Mouse (Mus musculus) layer of hippocampus, adult 2 months (tissue): ENCODE data around the gene Sh3pxd2b. TPM values are rescaled to one million over a fixed set of nuclear protein-coding genes. Genes with fewer than 3 reads are reported as not detected.

Source experiments
- DNase-seq, 2 experiments: peaks; one replicate each; pipeline ENCODE4 v3.0.0; 2022; ENCODE audit warnings: low spot score in 2 of 2
- H3K27ac ChIP-seq: fragments of 200-600 bp; 2 replicates; pipeline ENCODE4 v1.8.1; 2022
- H3K4me3 ChIP-seq: fragments of 200-600 bp; 2 replicates; pipeline ENCODE4 v1.8.1; 2022; ENCODE audit warnings: mild to moderate bottlenecking
- CTCF ChIP-seq: fragments of 200-600 bp; conservative IDR thresholded peaks from 2 replicates; pipeline ENCODE4 v1.8.1; 2022; ENCODE audit warnings: antibody characterized with exemption, mild to moderate bottlenecking, moderate library complexity
- total RNA-seq, 2 experiments: library from RNA; stranded (reverse); gene quantifications; 2 replicates each; pipeline ENCODE4 v1.2.3; 2021

The Sh3pxd2b gene
- total RNA-seq, 2 experiments from 2014 or later = 10.2 to 11.1 TPM

- TF ChIP-seq CTCF = no peak
- no peak overlapping the region for H3K4me3 ChIP-seq
- 0 out of 2 replicates have a peak overlapping the region, but pooled peaks have one; percentile 28 for H3K27ac ChIP-seq
- no peak for DNase-seq
Observed at GRCm38 (mm10) chr11:32367056-32367455, 19.4 kb downstream of the Sh3pxd2b start.

GRCm38 (mm10) chr11:32368986-32369385, 21.4 kb downstream of the Sh3pxd2b start:
- Histone ChIP-seq H3K27ac (no peak overlapping the region), H3K4me3 (no peak overlapping the region)
- TF ChIP-seq CTCF = no peak
- DNase-seq = no peak

- Histone ChIP-seq H3K27ac (no peak overlapping the region), H3K4me3 (no peak overlapping the region)
- DNase-seq = no peak
- no peak for TF ChIP-seq CTCF
Observed at GRCm38 (mm10) chr11:32370881-32371280, 23.3 kb downstream of the Sh3pxd2b start.

- no peak for DNase-seq
- Histone ChIP-seq H3K4me3 (no peak overlapping the region), H3K27ac (no peak overlapping the region)
- TF ChIP-seq CTCF = no peak
Observed at GRCm38 (mm10) chr11:32373266-32374026, 25.8 kb downstream of the Sh3pxd2b start.

- TF ChIP-seq CTCF = no peak
- H3K27ac ChIP-seq = no peak overlapping the region
- no peak for DNase-seq
- no peak overlapping the region for H3K4me3 ChIP-seq
Observed at GRCm38 (mm10) chr11:32374027-32374589, 26.5 kb downstream of the Sh3pxd2b start.

GRCm38 (mm10) chr11:32375104-32375535, 27.5 kb downstream of the Sh3pxd2b start:
- peak; percentile 46; the same call in 1 of the 2 replicates for TF ChIP-seq CTCF
- DNase-seq = no peak
- Histone ChIP-seq H3K4me3 (no peak overlapping the region), H3K27ac (no peak overlapping the region)

GRCm38 (mm10) chr11:32376086-32376485, 28.5 kb downstream of the Sh3pxd2b start:
- H3K27ac ChIP-seq = no peak overlapping the region
- no peak for TF ChIP-seq CTCF
- H3K4me3 ChIP-seq = no peak overlapping the region
- DNase-seq = no peak

GRCm38 (mm10) chr11:32379910-32380309, 32.3 kb downstream of the Sh3pxd2b start:
- Histone ChIP-seq H3K4me3 (no peak overlapping the region), H3K27ac (no peak overlapping the region)
- no peak for TF ChIP-seq CTCF
- no peak for DNase-seq

- Histone ChIP-seq H3K27ac (peak overlapping the region; percentile 57), H3K4me3 (no peak overlapping the region)
- no peak for TF ChIP-seq CTCF
- DNase-seq = peak; percentile 45 to 51
Observed at GRCm38 (mm10) chr11:32383341-32384134, 35.9 kb downstream of the Sh3pxd2b start.

GRCm38 (mm10) chr11:32384135-32384801, 36.6 kb downstream of the Sh3pxd2b start:
- no peak for TF ChIP-seq CTCF
- no peak overlapping the region for H3K4me3 ChIP-seq
- DNase-seq = no peak
- peak overlapping the region; percentile 57 for H3K27ac ChIP-seq

- DNase-seq = no peak
- no peak for TF ChIP-seq CTCF
- no peak overlapping the region for H3K27ac ChIP-seq
- no peak overlapping the region for H3K4me3 ChIP-seq
Observed at GRCm38 (mm10) chr11:32386043-32386442, 38.4 kb downstream of the Sh3pxd2b start.

GRCm38 (mm10) chr11:32388064-32388463, 40.4 kb downstream of the Sh3pxd2b start:
- no peak for TF ChIP-seq CTCF
- Histone ChIP-seq H3K4me3 (no peak overlapping the region), H3K27ac (no peak overlapping the region)
- DNase-seq = no peak

GRCm38 (mm10) chr11:32393095-32393494, 45.5 kb downstream of the Sh3pxd2b start:
- H3K27ac ChIP-seq = no peak overlapping the region
- TF ChIP-seq CTCF = no peak
- DNase-seq = no peak
- no peak overlapping the region for H3K4me3 ChIP-seq
